In the genomic region with DNA sequence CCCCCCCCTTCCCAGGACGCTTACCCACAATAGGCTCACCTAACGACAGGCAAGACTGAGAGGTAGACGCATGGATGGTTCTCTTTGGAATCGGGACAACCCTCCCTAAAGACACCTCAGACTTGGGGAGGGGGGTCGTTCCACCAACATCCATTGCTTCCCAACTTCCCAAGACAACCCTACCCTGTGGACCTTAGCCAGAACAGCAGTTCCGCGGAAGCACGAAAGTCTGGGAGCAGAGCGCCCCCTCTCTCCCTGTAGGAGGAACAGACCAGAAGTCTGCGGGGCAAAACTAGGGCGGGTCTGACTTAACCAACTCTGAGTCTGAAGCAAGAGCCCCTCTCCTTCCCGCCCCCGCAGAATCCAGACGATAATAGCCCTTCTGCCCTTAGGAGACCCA, we compare ENCODE assay signal across 9 mouse cellular contexts. TPM values are rescaled to one million over a fixed set of nuclear protein-coding genes. Genes with fewer than 3 reads are reported as not detected.
DNase-seq lines count a peak whose midpoint lies in the region; ATAC-seq and TF ChIP-seq lines count a peak whose summit lies in the region.
"Had no signal": no experiment of that assay in that cellular context is flagged by ENCODE, and none has a peak within 500 bp of the region (broad histone marks: within the 10 kb centered on the region; RNA-seq: fewer than 3 reads in every experiment).

No protein-coding gene starts in this region.

- peaks cover 10% of the 10 kb centered on the region; the same call in 1 of the 2 replicates for H3K4me1 ChIP-seq in heart, embryonic 11.5 days (ENCODE audit: control insufficient read depth, insufficient read depth, low read length)
- peaks cover 0 to 15% of the 10 kb centered on the region in 2 experiments; a peak in 3 of 4 replicates for H3K4me1 ChIP-seq in ES-E14 (ENCODE audit: control insufficient read depth in 2 of 2, insufficient read depth in 2 of 2, low read length in 2 of 2, poor library complexity in 1 of 2)
- H3K4me1 ChIP-seq in cortical plate, adult 2 months (ENCODE audit: control insufficient read depth, insufficient read depth, low read length): no peaks in the 10 kb centered on the region
- H3K4me1 ChIP-seq in hindbrain, embryonic 13.5 days (replicated peaks): peaks cover 47% of the 10 kb centered on the region
- H3K4me1 ChIP-seq in liver, postnatal 0 days (ENCODE audit: insufficient read depth): peaks cover 8% of the 10 kb centered on the region

- no peak for TF ChIP-seq EP300 in liver, postnatal 0 days (IDR thresholded peaks at IDR 0.05; ENCODE audit: low read depth)

- no peak for ATAC-seq in heart, embryonic 11.5 days (replicated peaks; ENCODE audit: insufficient number of reproducible peaks, low FRiP score, low TSS enrichment)
- ATAC-seq in hindbrain, embryonic 13.5 days (ENCODE audit: low FRiP score): no peak
- no peak for ATAC-seq in liver, postnatal 0 days

- TF ChIP-seq CTCF in cortical plate, adult 2 months (IDR thresholded peaks at IDR 0.05; ENCODE audit: extremely low read depth, insufficient read depth, low read length): peak; percentile 72
- TF ChIP-seq CTCF in liver, postnatal 0 days (IDR thresholded peaks at IDR 0.05; ENCODE audit: low read depth): peak; percentile 65

- WGBS in heart, embryonic 11.5 days (ENCODE audit: insufficient replicate concordance): 6% methylated on average over 14 of the region's 14 CpGs
- 8% methylated on average over 14 of the region's 14 CpGs for WGBS in hindbrain, embryonic 13.5 days
- WGBS in liver, postnatal 0 days (ENCODE audit: insufficient replicate concordance): 6% methylated on average over 13 of the region's 14 CpGs

- no peak overlapping the region for H3K27ac ChIP-seq in heart, embryonic 11.5 days (ENCODE audit: low read depth, low read length)
- no peak overlapping the region; the same call in 1 of the 2 replicates for H3K27ac ChIP-seq in ES-E14 (ENCODE audit: insufficient read depth, low read depth, low read length, poor library complexity, severe bottlenecking)
- H3K27ac ChIP-seq in cortical plate, adult 2 months (ENCODE audit: insufficient read depth, low read length): no peak overlapping the region
- H3K27ac ChIP-seq in hindbrain, embryonic 13.5 days: no peak overlapping the region
- H3K27ac ChIP-seq in liver, postnatal 0 days (ENCODE audit: low read depth): no peak overlapping the region

- DNase-seq in heart, adult 18-20 months: peak; percentile 61 to 72
- DNase-seq in ES-E14 (ENCODE audit: low read depth, low spot score): peak; percentile 61
- peak; percentile 45 for DNase-seq in liver, postnatal 0 days
- peak; percentile 69 to 71 for DNase-seq in right cerebral cortex, postnatal 10 days (ENCODE audit: low spot score in 2 of 2)
- no peak for DNase-seq in ovary, postnatal 36 days (ENCODE audit: low spot score)

- no peak for TF ChIP-seq POLR2A in cortical plate, adult 2 months (IDR thresholded peaks at IDR 0.05; ENCODE audit: extremely low read depth, insufficient read depth, low read length)

- H3K4me2 ChIP-seq in heart, embryonic 11.5 days: no peak overlapping the region
- 0 out of 2 replicates have a peak overlapping the region, but pooled peaks have one; percentile 1 for H3K4me2 ChIP-seq in hindbrain, embryonic 13.5 days
- no peak overlapping the region for H3K4me2 ChIP-seq in liver, postnatal 0 days (ENCODE audit: low read depth, low read length)

- in situ Hi-C loops in ES-E14 (cut with MboI; ENCODE audit: low sequenced_read_pairs in 2 of 2, unreplicated experiment in 2 of 2): no loop called here

- no peaks in the 10 kb centered on the region for H3K9me3 ChIP-seq in heart, embryonic 11.5 days (replicated peaks; ENCODE audit: control insufficient read depth, low read length)
- no peaks in the 10 kb centered on the region for H3K9me3 ChIP-seq in ES-E14 (ENCODE audit: control insufficient read depth, insufficient read depth, low read depth, low read length)
- no peaks in the 10 kb centered on the region for H3K9me3 ChIP-seq in hindbrain, embryonic 13.5 days
- H3K9me3 ChIP-seq in liver, postnatal 0 days (ENCODE audit: low read length): no peaks in the 10 kb centered on the region

- H3K27me3 ChIP-seq in heart, embryonic 11.5 days (ENCODE audit: control insufficient read depth, insufficient read depth, low read length): peaks cover 59% of the 10 kb centered on the region
- H3K27me3 ChIP-seq in hindbrain, embryonic 13.5 days: peaks cover 66% of the 10 kb centered on the region
- peaks cover 60% of the 10 kb centered on the region for H3K27me3 ChIP-seq in liver, postnatal 0 days (ENCODE audit: insufficient read depth, low read length)

- H3K4me3 ChIP-seq in heart, embryonic 11.5 days (ENCODE audit: low read depth, low read length): no peak overlapping the region
- peak overlapping the region; percentile 72 to 92; a peak in 3 of 4 replicates for H3K4me3 ChIP-seq in ES-E14 (ENCODE audit: insufficient read depth in 1 of 2, low read depth in 1 of 2, low read length in 2 of 2, poor library complexity in 1 of 2, severe bottlenecking in 1 of 2)
- H3K4me3 ChIP-seq in cortical plate, adult 2 months (ENCODE audit: insufficient read depth, low read length): no peak overlapping the region
- no peak overlapping the region for H3K4me3 ChIP-seq in hindbrain, embryonic 13.5 days
- H3K4me3 ChIP-seq in liver, postnatal 0 days (ENCODE audit: low read depth, low read length): no peak overlapping the region

- H3K9ac ChIP-seq in heart, embryonic 11.5 days (ENCODE audit: low read depth, low read length): no peak overlapping the region
- H3K9ac ChIP-seq in ES-E14 (ENCODE audit: insufficient read depth, low read depth, low read length, poor library complexity, severe bottlenecking): peak overlapping the region; percentile 91; the same call in 1 of the 2 replicates
- H3K9ac ChIP-seq in hindbrain, embryonic 13.5 days: no peak overlapping the region
- H3K9ac ChIP-seq in liver, postnatal 0 days (replicated peaks): no peak overlapping the region

- no peaks in the 10 kb centered on the region for H3K36me3 ChIP-seq in heart, embryonic 11.5 days (ENCODE audit: control insufficient read depth, insufficient read depth, low read length)
- H3K36me3 ChIP-seq in ES-E14 (ENCODE audit: control insufficient read depth, insufficient read depth, low read length, poor library complexity, severe bottlenecking): peaks cover 1% of the 10 kb centered on the region; the same call in 1 of the 2 replicates
- H3K36me3 ChIP-seq in hindbrain, embryonic 13.5 days: no peaks in the 10 kb centered on the region
- no peaks in the 10 kb centered on the region for H3K36me3 ChIP-seq in liver, postnatal 0 days (replicated peaks; ENCODE audit: insufficient read depth, low read length)
- H3K36me3 ChIP-seq: G1E had no signal

TF ChIP-seq in ES-E14, 5 proteins besides CTCF, POLR2A, EP300 and RAD21:
- no peak for TF ChIP-seq CHD2 (IDR thresholded peaks at IDR 0.05; ENCODE audit: low read depth, low read length)
- peak; percentile 63; the same call in 1 of the 2 replicates for TF ChIP-seq ZC3H11A (IDR thresholded peaks at IDR 0.05; ENCODE audit: borderline replicate concordance, low read depth, low read length)

RNA-seq across cellular contexts. Expression of a gene that starts 1.5 kb away (rescaled TPM):
- 1 to 10 TPM; 1.2 to 1.4 TPM for total RNA-seq in heart, adult 18-20 months (2021)
- polyA plus RNA-seq in heart, embryonic 11.5 days (2014; fragmentation: Nextera tagmentation; extraction: Ambion mirVana): 0.06 and 0.13 TPM in 2 replicates
- total RNA-seq in ES-E14 (2012; rRNA removed): 25.8 and 63.4 TPM in 2 replicates
- polyA plus RNA-seq in cortical plate, adult 2 months (2012; rRNA removed): 3.5 TPM in 2 replicates
- 2.2 and 2.7 TPM in 2 replicates for polyA plus RNA-seq in hindbrain, embryonic 13.5 days (2015; fragmentation: Nextera tagmentation; extraction: Ambion mirVana)
- 0.65 and 0.78 TPM in 2 replicates for polyA plus RNA-seq in liver, postnatal 0 days (2015; fragmentation: Nextera tagmentation; extraction: Ambion mirVana)
- polyA plus RNA-seq: G1E had no signal

Comparison
In these comparisons a context has a peak if more than half of its experiments do, and no peak if none do; other contexts are left out.
1. H3K4me3 ChIP-seq: peak in ES-E14 (2 of 2); none in heart, embryonic 11.5 days (single experiment), cortical plate, adult 2 months (single experiment), hindbrain, embryonic 13.5 days (single experiment) and liver, postnatal 0 days (single experiment).